Mouse (Mus musculus): ENCODE data around the gene Haao. TPM values are rescaled to one million over a fixed set of nuclear protein-coding genes. Genes with fewer than 3 reads are reported as not detected.

Haao gene
- polyA plus RNA-seq (2012; fragmentation: generic; extraction: Trizol), result under 1 TPM; 0.04 to 0.05 TPM

GRCm38 (mm10) chr17:83847815-83848214 lies at the start of gene Haao:
Gene Haao (minus strand): TSS chr17:83847963.

Other genes starting within 250 kb of the Haao start
- not detected for gene Kcng3, start 216.1 kb downstream of the Haao start, polyA plus RNA-seq (2012; fragmentation: generic; extraction: Trizol)
- 10 to 100 TPM; 16.9 to 34.9 TPM for gene Mta3, start 141.8 kb downstream of the Haao start, polyA plus RNA-seq (2012; fragmentation: generic; extraction: Trizol)

Data from C3H10T1/2 (cell line).